Mouse (Mus musculus) midbrain, postnatal 0 days (tissue): ENCODE data around the gene Bcap31. TPM values are rescaled to one million over a fixed set of nuclear protein-coding genes. Genes with fewer than 3 reads are reported as not detected.

Experiments used
- ATAC-seq: fragments of 200-750 bp; cut with Nextera tagmentation; 2 replicates; pipeline ENCODE4 v1.8.0; 2017; ENCODE audit warnings: moderate number of reproducible peaks, mild to moderate bottlenecking, moderate TSS enrichment, moderate library complexity; ENCODE audit not compliant: low FRiP score
- DNase-seq: peaks from one replicate; pipeline ENCODE4 v3.0.0-alpha.2; 2015; ENCODE audit warnings: low spot score
- H3K27ac ChIP-seq: fragments of 300-500 bp; sonication (generic); 2 replicates; pipeline ENCODE4 v1.5.1; 2014; ENCODE audit warnings: low read depth, mild to moderate bottlenecking, low read length, mixed read lengths
- H3K27me3 ChIP-seq: fragments of 300-500 bp; sonication (generic); 2 replicates; pipeline ENCODE4 v1.6.1; 2014; ENCODE audit warnings: low read length, control low read depth, mixed read lengths; ENCODE audit not compliant: insufficient read depth
- H3K36me3 ChIP-seq: fragments of 300-500 bp; sonication (generic); 2 replicates; pipeline ENCODE4 v1.6.1; 2014; ENCODE audit warnings: low read length, control low read depth, mixed read lengths; ENCODE audit not compliant: insufficient read depth
- H3K4me1 ChIP-seq: fragments of 300-500 bp; sonication (generic); 2 replicates; pipeline ENCODE4 v1.6.1; 2014; ENCODE audit warnings: mild to moderate bottlenecking, control low read depth, antibody characterized with exemption, low read length, mixed read lengths; ENCODE audit not compliant: insufficient read depth
- H3K4me2 ChIP-seq: fragments of 300-500 bp; sonication (generic); 2 replicates; pipeline ENCODE4 v1.6.1; 2014; ENCODE audit warnings: low read depth, mild to moderate bottlenecking, low read length, mixed read lengths; ENCODE audit not compliant: poor library complexity, severe bottlenecking
- H3K4me3 ChIP-seq: fragments of 300-500 bp; sonication (generic); 2 replicates; pipeline ENCODE4 v1.5.1; 2014; ENCODE audit warnings: low read depth, mild to moderate bottlenecking, low read length, moderate library complexity
- H3K9ac ChIP-seq: fragments of 300-500 bp; sonication (generic); replicated peaks from 2 replicates; pipeline ENCODE4 v1.6.1; 2014; ENCODE audit warnings: mild to moderate bottlenecking, low read length, moderate library complexity, mixed read lengths; ENCODE audit not compliant: poor library complexity, severe bottlenecking
- H3K9me3 ChIP-seq: fragments of 300-500 bp; sonication (generic); 2 replicates; pipeline ENCODE4 v1.6.1; 2016; ENCODE audit warnings: low read length, control low read depth
- CTCF ChIP-seq: IDR thresholded peaks from 2 replicates; pipeline ENCODE4 v1.5.1; 2016; ENCODE audit warnings: antibody characterized with exemption, mild to moderate bottlenecking
- WGBS: fragments of 180-500 bp; shearing (Covaris S2); extraction: QIAGEN DNeasy Blood & Tissue Kit; methylation state at CpG from one replicate; pipeline ENCODE4 v1.1.7; 2014; 5-methylcytosine and 5-hydroxymethylcytosine counted together
- polyA plus RNA-seq: library from polyadenylated mRNA; unstranded; fragments of >200 nt; fragmentation: Nextera tagmentation; extraction: Ambion mirVana; gene quantifications from 2 replicates; pipeline ENCODE4 v1.2.1, GENCODE M21; 2015
- total RNA-seq: library from RNA; depleted of rRNA; stranded (reverse); fragments of >200 nt; gene quantifications from 2 replicates; pipeline ENCODE4 v1.2.3, GENCODE M21; 2014

The Bcap31 gene
- total and polyA plus RNA-seq, 2 experiments from 2014 or later, result 48.7 to 134 TPM

GRCm38 (mm10) chrX:73659575-73660283, 56.2 kb downstream of the Bcap31 start, which contains the start of gene Pnck:
Gene Pnck, minus strand, starts transcription at chrX:73660117.
- H3K4me2 ChIP-seq, result peak within 1 kb of the TSS; percentile 49
- H3K27ac ChIP-seq, result peak within 1 kb of the TSS; percentile 64
- H3K9me3 ChIP-seq, result no peaks in the 10 kb centered on the region
- TF ChIP-seq CTCF, result no peak
- 23% methylated on average over 43 of the region's 57 CpGs for WGBS
- peak within 1 kb of the TSS; percentile 38 for H3K4me3 ChIP-seq
- DNase-seq (peak; percentile 48), ATAC-seq (peak; percentile 77)
- no peaks in the 10 kb centered on the region for H3K4me1 ChIP-seq
- peak within 1 kb of the TSS; percentile 40 for H3K9ac ChIP-seq
- H3K36me3 ChIP-seq, result no peaks in the 10 kb centered on the region
- no peaks in the 10 kb centered on the region for H3K27me3 ChIP-seq

GRCm38 (mm10) chrX:73658936-73659574, 56.9 kb downstream of the Bcap31 start:
- ATAC-seq (peak; percentile 57), DNase-seq (no peak)
- Histone ChIP-seq H3K4me3 (peak overlapping the region; percentile 38), H3K9me3 (no peaks in the 10 kb centered on the region), H3K36me3 (no peaks in the 10 kb centered on the region), H3K9ac (peak overlapping the region; percentile 40), H3K27me3 (no peaks in the 10 kb centered on the region), H3K27ac (peak overlapping the region; percentile 64), H3K4me2 (peak overlapping the region; percentile 49), H3K4me1 (no peaks in the 10 kb centered on the region)
- 46% methylated on average over 13 of the region's 13 CpGs for WGBS
- TF ChIP-seq CTCF, result no peak

GRCm38 (mm10) chrX:73658391-73658790, 57.6 kb downstream of the Bcap31 start:
- Histone ChIP-seq H3K4me3 (peak overlapping the region; percentile 38), H3K4me1 (no peaks in the 10 kb centered on the region), H3K9ac (no peak overlapping the region), H3K27ac (peak overlapping the region; percentile 43; the same call in 1 of the 2 replicates), H3K9me3 (no peaks in the 10 kb centered on the region), H3K27me3 (no peaks in the 10 kb centered on the region), H3K36me3 (no peaks in the 10 kb centered on the region), H3K4me2 (peak overlapping the region; percentile 49)
- 34% methylated on average over 7 of the region's 7 CpGs for WGBS
- no peak for DNase-seq
- no peak for TF ChIP-seq CTCF
- ATAC-seq, result no peak

GRCm38 (mm10) chrX:73655529-73655928, 60.4 kb downstream of the Bcap31 start:
- Histone ChIP-seq H3K9me3 (no peaks in the 10 kb centered on the region), H3K9ac (no peak overlapping the region), H3K4me2 (no peak overlapping the region), H3K27me3 (no peaks in the 10 kb centered on the region), H3K4me1 (no peaks in the 10 kb centered on the region), H3K4me3 (no peak overlapping the region), H3K27ac (no peak overlapping the region), H3K36me3 (no peaks in the 10 kb centered on the region)
- TF ChIP-seq CTCF, result peak; percentile 63
- ATAC-seq (no peak), DNase-seq (no peak)
- whole genome bisulfite sequencing, result 80% methylated on average over 3 of the region's 3 CpGs

GRCm38 (mm10) chrX:73654177-73654576, 61.8 kb downstream of the Bcap31 start:
- Histone ChIP-seq H3K4me1 (no peaks in the 10 kb centered on the region), H3K9ac (no peak overlapping the region), H3K4me2 (no peak overlapping the region), H3K36me3 (no peaks in the 10 kb centered on the region), H3K27ac (no peak overlapping the region), H3K4me3 (no peak overlapping the region), H3K27me3 (no peaks in the 10 kb centered on the region), H3K9me3 (no peaks in the 10 kb centered on the region)
- peak; percentile 87 for TF ChIP-seq CTCF
- DNase-seq (peak; percentile 73), ATAC-seq (peak; percentile 60)
- WGBS, result 11% methylated on average over 6 of the region's 6 CpGs

- DNase-seq, result no peak
- no peak overlapping the region for H3K9ac ChIP-seq
- H3K27me3 ChIP-seq, result no peaks in the 10 kb centered on the region
- WGBS, result 89% methylated on average over 6 of the region's 6 CpGs
- no peaks in the 10 kb centered on the region for H3K4me1 ChIP-seq
- H3K9me3 ChIP-seq, result no peaks in the 10 kb centered on the region
- H3K4me2 ChIP-seq, result no peak overlapping the region
- H3K27ac ChIP-seq, result no peak overlapping the region
- H3K36me3 ChIP-seq, result no peaks in the 10 kb centered on the region
- H3K4me3 ChIP-seq, result no peak overlapping the region
- ATAC-seq, result no peak
- no peak for TF ChIP-seq CTCF
Observed at GRCm38 (mm10) chrX:73653392-73653791, 62.6 kb downstream of the Bcap31 start.
